Mouse (Mus musculus) bone marrow, adult 2 months (tissue): ENCODE measurements around the gene Trp53i13. TPM values are rescaled to one million over a fixed set of nuclear protein-coding genes. Genes with fewer than 3 reads are reported as not detected.

ENCODE experiments used
- H3K27ac ChIP-seq: fragments of 200-500 bp; 2 replicates; pipeline ENCODE4 v1.5.1; 2012; ENCODE audit warnings: low read depth, mild to moderate bottlenecking, control low read depth, inconsistent platforms, low read length; ENCODE audit not compliant: control insufficient read depth, poor library complexity, insufficient read depth
- H3K4me1 ChIP-seq: fragments of 200-500 bp; 2 replicates; pipeline ENCODE4 v1.6.1; 2011; ENCODE audit warnings: low read length; ENCODE audit not compliant: control insufficient read depth, insufficient read depth
- H3K4me3 ChIP-seq: fragments of 200-500 bp; replicated peaks from 2 replicates; pipeline ENCODE3; 2011; ENCODE audit warnings: mild to moderate bottlenecking, low read depth, low read length, control low read depth; ENCODE audit not compliant: control insufficient read depth
- CTCF ChIP-seq: fragments of 200-500 bp; IDR thresholded peaks from 2 replicates; pipeline ENCODE4 v1.5.1; 2011; ENCODE audit warnings: low read length, control low read depth; ENCODE audit not compliant: control insufficient read depth, insufficient read depth
- POLR2A ChIP-seq: fragments of 200-500 bp; IDR thresholded peaks from 2 replicates; pipeline ENCODE4 v1.6.1; 2011; ENCODE audit warnings: low read depth, mild to moderate bottlenecking, control low read depth, low read length, borderline replicate concordance; ENCODE audit not compliant: control insufficient read depth
- WGBS: fragments of 180-500 bp; shearing (Covaris S2); methylation state at CpG from one replicate; pipeline ENCODE4 v1.1.7; 2018; 5-methylcytosine and 5-hydroxymethylcytosine counted together
- polyA plus RNA-seq: library from polyadenylated mRNA; stranded (reverse); fragments of >200 nt; gene quantifications from 2 replicates; pipeline ENCODE4 v1.2.4, GENCODE M21; 2011; ENCODE audit warnings: low replicate concordance; ENCODE audit not compliant: missing spikeins, insufficient read depth, insufficient read length

The Trp53i13 gene
- polyA plus RNA-seq, 1 experiment = 4.0 TPM

GRCm38 (mm10) chr11:77485229-77485628 lies 30.6 kb downstream of the Trp53i13 start:
- no peak overlapping the region for H3K27ac ChIP-seq
- H3K4me1 ChIP-seq = peaks cover 3% of the 10 kb centered on the region
- WGBS = 82% methylated on average over 6 of the region's 6 CpGs
- no peak for TF ChIP-seq POLR2A
- TF ChIP-seq CTCF = no peak
- H3K4me3 ChIP-seq = no peak overlapping the region

GRCm38 (mm10) chr11:77483510-77484255 lies 32.1 kb downstream of the Trp53i13 start:
- WGBS = 40% methylated on average over 11 of the region's 11 CpGs
- TF ChIP-seq CTCF = no peak
- no peak for TF ChIP-seq POLR2A
- H3K27ac ChIP-seq = 0 out of 2 replicates have a peak overlapping the region, but pooled peaks have one; percentile 33
- H3K4me3 ChIP-seq = no peak overlapping the region
- peaks cover 3% of the 10 kb centered on the region for H3K4me1 ChIP-seq

- H3K4me1 ChIP-seq = peaks cover 3% of the 10 kb centered on the region
Measured at GRCm38 (mm10) chr11:77483043-77483442, 32.7 kb downstream of the Trp53i13 start.

GRCm38 (mm10) chr11:77476895-77477294 lies 38.9 kb downstream of the Trp53i13 start:
- no peak overlapping the region for H3K4me3 ChIP-seq
- no peaks in the 10 kb centered on the region for H3K4me1 ChIP-seq
- 86% methylated on average over 6 of the region's 6 CpGs for WGBS
- TF ChIP-seq POLR2A = no peak
- TF ChIP-seq CTCF = no peak
- no peak overlapping the region for H3K27ac ChIP-seq

More at GRCm38 (mm10) chr11:77483043-77483442, 32.7 kb downstream of the Trp53i13 start:
- Histone ChIP-seq H3K27ac (no peak overlapping the region), H3K4me3 (no peak overlapping the region)
- TF ChIP-seq CTCF = no peak
- TF ChIP-seq POLR2A = no peak
- 44% methylated on average over 3 of the region's 3 CpGs for WGBS

- TF ChIP-seq POLR2A (0 out of 2 replicates have a peak, but pooled peaks have one; percentile 16), CTCF (no peak)
- no peak overlapping the region for H3K27ac ChIP-seq
- no peak overlapping the region for H3K4me3 ChIP-seq
- H3K4me1 ChIP-seq = no peaks in the 10 kb centered on the region
- WGBS = 93% methylated on average over 14 of the region's 14 CpGs
Measured at GRCm38 (mm10) chr11:77476216-77476615, 39.6 kb downstream of the Trp53i13 start.

- H3K27ac ChIP-seq = no peak overlapping the region
- WGBS = 92% methylated on average over 16 of the region's 16 CpGs
- no peaks in the 10 kb centered on the region for H3K4me1 ChIP-seq
- TF ChIP-seq POLR2A (no peak), CTCF (no peak)
- no peak overlapping the region for H3K4me3 ChIP-seq
Measured at GRCm38 (mm10) chr11:77472775-77473174, 43.0 kb downstream of the Trp53i13 start.

- no peak for TF ChIP-seq CTCF
- no peak for TF ChIP-seq POLR2A
- H3K4me1 ChIP-seq = no peaks in the 10 kb centered on the region
- WGBS = 95% methylated on average over 29 of the region's 29 CpGs
- no peak overlapping the region for H3K4me3 ChIP-seq
- no peak overlapping the region for H3K27ac ChIP-seq
Measured at GRCm38 (mm10) chr11:77471407-77471806, 44.4 kb downstream of the Trp53i13 start.

- H3K4me1 ChIP-seq = no peaks in the 10 kb centered on the region
- H3K4me3 ChIP-seq = no peak overlapping the region
- WGBS = 83% methylated on average over 9 of the region's 9 CpGs
- H3K27ac ChIP-seq = no peak overlapping the region
- TF ChIP-seq POLR2A (no peak), CTCF (no peak)
Measured at GRCm38 (mm10) chr11:77468397-77468796, 47.4 kb downstream of the Trp53i13 start.

GRCm38 (mm10) chr11:77467784-77468183 lies 48.0 kb downstream of the Trp53i13 start:
- 8% methylated on average over 20 of the region's 20 CpGs for WGBS
- H3K4me3 ChIP-seq = no peak overlapping the region
- no peak overlapping the region for H3K27ac ChIP-seq
- TF ChIP-seq CTCF (peak; percentile 89), POLR2A (no peak)
- no peaks in the 10 kb centered on the region for H3K4me1 ChIP-seq
